Mouse (Mus musculus): ENCODE results near the gene Meis2.

DNA sequence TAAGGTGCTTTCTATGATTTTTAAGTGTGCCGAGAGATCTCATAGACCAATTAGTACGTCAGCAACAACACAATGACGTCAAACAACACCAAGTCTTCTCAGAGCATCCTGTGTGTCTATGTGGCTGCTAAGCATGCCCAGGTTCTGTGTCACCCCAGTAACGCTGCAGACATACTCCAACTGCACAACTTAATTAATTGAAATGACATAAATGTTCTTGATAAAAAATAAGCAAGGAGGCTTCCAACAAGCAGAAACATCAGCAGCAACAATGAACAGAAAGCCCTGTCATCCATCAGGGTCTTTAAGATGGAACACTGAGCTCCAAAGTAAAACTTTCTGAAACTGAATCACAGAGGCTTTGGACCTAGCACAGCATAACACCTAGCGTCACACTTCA lies 11.7 kb downstream of the Meis2 start:
- TF ChIP-seq POLR2AphosphoS5 (IDR thresholded peaks at IDR 0.05; ENCODE audit: borderline replicate concordance, low read depth, low read length) (no peak), ZMIZ1 (IDR thresholded peaks at IDR 0.05; ENCODE audit: low read depth, low read length) (no peak), RAD21 (IDR thresholded peaks at IDR 0.05; ENCODE audit: low read depth, low read length) (no peak), EP300 (IDR thresholded peaks at IDR 0.05; ENCODE audit: low read depth in 1 of 2, low read length in 2 of 2) (no peak), MAFK (IDR thresholded peaks at IDR 0.05; ENCODE audit: borderline replicate concordance, low read depth, low read length) (no peak), MEF2A (IDR thresholded peaks at IDR 0.05; ENCODE audit: extremely low read depth, insufficient replicate concordance, low read depth, low read length, poor library complexity, severe bottlenecking) (no peak), ELF1 (IDR thresholded peaks at IDR 0.05; ENCODE audit: low read depth, low read length) (no peak), CTCF (IDR thresholded peaks at IDR 0.05 in 2 of 3, conservative IDR thresholded peaks at IDR 0.05 in 1 of 3; ENCODE audit: control insufficient read depth in 1 of 3, insufficient read depth in 1 of 3, low read depth in 2 of 3, low read length in 3 of 3, poor library complexity in 1 of 3, severe bottlenecking in 1 of 3) (no peak), CHD2 (IDR thresholded peaks at IDR 0.05; ENCODE audit: low read length) (no peak), TAL1 (IDR thresholded peaks at IDR 0.05; ENCODE audit: low read length) (no peak), GATA1 (IDR thresholded peaks at IDR 0.05; ENCODE audit: low read depth, low read length) (no peak), ZNF384 (IDR thresholded peaks at IDR 0.05; ENCODE audit: low read depth, low read length) (no peak), MAX (IDR thresholded peaks at IDR 0.05; ENCODE audit: low read length) (no peak), NELFE (IDR thresholded peaks at IDR 0.05; ENCODE audit: low read depth, low read length) (no peak)

Measured in MEL (cell line).